Mouse (Mus musculus) liver, adult 2 months (tissue): ENCODE results near the gene Ate1. TPM values are rescaled to one million over a fixed set of nuclear protein-coding genes. Genes with fewer than 3 reads are reported as not detected.
A peak's percentile ranks its signal among the peaks of the same experiment; 100 is the strongest.

Source experiments
- DNase-seq: peaks from one replicate; pipeline ENCODE4 v3.0.0-alpha.2; 2011; ENCODE audit warnings: low read depth, low spot score; ENCODE audit errors: extremely low read depth
- H3K27ac ChIP-seq: fragments of 200-500 bp; replicated peaks from 2 replicates; pipeline ENCODE4 v1.5.1; 2012; ENCODE audit warnings: low read depth, mild to moderate bottlenecking, control low read depth, inconsistent platforms, low read length; ENCODE audit not compliant: insufficient read depth
- H3K27me3 ChIP-seq: fragments of 200-500 bp; 2 replicates; pipeline ENCODE4 v1.6.1; 2012; ENCODE audit warnings: mild to moderate bottlenecking, moderate library complexity, low read length, inconsistent platforms; ENCODE audit not compliant: control insufficient read depth, insufficient read depth
- H3K36me3 ChIP-seq: fragments of 200-500 bp; 2 replicates; pipeline ENCODE4 v1.6.1; 2012; ENCODE audit warnings: low read length, inconsistent platforms; ENCODE audit not compliant: control insufficient read depth, insufficient read depth
- H3K4me1 ChIP-seq: fragments of 200-500 bp; 2 replicates; pipeline ENCODE4 v1.6.1; 2011; ENCODE audit warnings: low read length; ENCODE audit not compliant: control insufficient read depth, insufficient read depth
- H3K4me3 ChIP-seq: fragments of 200-500 bp; 2 replicates; pipeline ENCODE4 v1.5.1; 2011; ENCODE audit warnings: low read depth, mild to moderate bottlenecking, control low read depth, low read length, moderate library complexity; ENCODE audit not compliant: insufficient read depth
- H3K79me2 ChIP-seq: fragments of 200-500 bp; 2 replicates; pipeline ENCODE4 v1.6.1; 2012; ENCODE audit warnings: inconsistent platforms, mild to moderate bottlenecking, low read length, moderate library complexity; ENCODE audit not compliant: control insufficient read depth, insufficient read depth
- H3K9ac ChIP-seq: fragments of 200-500 bp; 2 replicates; pipeline ENCODE4 v1.6.1; 2012; ENCODE audit warnings: low read depth, mild to moderate bottlenecking, control low read depth, inconsistent platforms, low read length
- CTCF ChIP-seq: fragments of 200-500 bp; IDR thresholded peaks from 2 replicates; pipeline ENCODE4 v1.5.1; 2011; ENCODE audit warnings: low read depth, low read length, control low read depth
- POLR2A ChIP-seq: fragments of 200-500 bp; IDR thresholded peaks from 2 replicates; pipeline ENCODE4 v1.6.1; 2011; ENCODE audit warnings: low read length, control low read depth; ENCODE audit not compliant: insufficient read depth; ENCODE audit errors: extremely low read depth
- WGBS: fragments of 180-500 bp; shearing (Covaris S2); methylation state at CpG from one replicate; pipeline ENCODE4 v1.1.7; 2018; 5-methylcytosine and 5-hydroxymethylcytosine counted together
- polyA plus RNA-seq: library from polyadenylated mRNA; depleted of rRNA; stranded (reverse); fragments of >200 nt; gene quantifications from 2 replicates; pipeline ENCODE4 v1.2.3, GENCODE M21; 2012
- total RNA-seq: library from RNA; depleted of rRNA; stranded (reverse); fragments of >200 nt; gene quantifications from 2 replicates; pipeline ENCODE4 v1.2.3, GENCODE M21; 2014

The Ate1 gene
- total and polyA plus RNA-seq, 2 experiments, result 4.4 to 23.7 TPM

DNA sequence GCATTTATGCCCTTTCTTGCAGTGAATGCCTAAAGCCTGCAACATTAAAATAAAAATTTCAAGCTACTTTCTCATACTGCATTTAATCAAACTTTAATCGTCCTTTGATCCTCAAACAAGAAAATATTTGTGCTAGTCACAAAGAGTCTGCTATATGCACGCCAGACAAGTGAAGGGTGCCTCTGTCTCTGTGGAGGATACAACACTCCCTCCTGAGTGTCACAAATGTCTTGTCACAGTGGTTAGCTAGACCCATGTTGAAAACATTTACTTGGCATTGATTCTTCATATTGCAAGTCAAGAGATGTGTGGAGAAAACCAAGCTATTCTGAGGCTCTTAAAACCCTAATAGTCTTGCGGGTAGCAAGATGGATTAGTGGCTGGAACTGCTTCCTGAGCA lies 133.9 kb downstream of the Ate1 start:
- no peaks in the 10 kb centered on the region for H3K79me2 ChIP-seq
- no peaks in the 10 kb centered on the region for H3K4me1 ChIP-seq
- TF ChIP-seq POLR2A (no peak), CTCF (no peak)
- no peak overlapping the region for H3K9ac ChIP-seq
- no peak for DNase-seq
- H3K4me3 ChIP-seq, result no peak overlapping the region
- no peaks in the 10 kb centered on the region for H3K27me3 ChIP-seq
- H3K27ac ChIP-seq, result no peak overlapping the region
- WGBS, result 82% methylated on average over 3 of the region's 3 CpGs
- no peaks in the 10 kb centered on the region; the same call in 1 of the 2 replicates for H3K36me3 ChIP-seq

DNA sequence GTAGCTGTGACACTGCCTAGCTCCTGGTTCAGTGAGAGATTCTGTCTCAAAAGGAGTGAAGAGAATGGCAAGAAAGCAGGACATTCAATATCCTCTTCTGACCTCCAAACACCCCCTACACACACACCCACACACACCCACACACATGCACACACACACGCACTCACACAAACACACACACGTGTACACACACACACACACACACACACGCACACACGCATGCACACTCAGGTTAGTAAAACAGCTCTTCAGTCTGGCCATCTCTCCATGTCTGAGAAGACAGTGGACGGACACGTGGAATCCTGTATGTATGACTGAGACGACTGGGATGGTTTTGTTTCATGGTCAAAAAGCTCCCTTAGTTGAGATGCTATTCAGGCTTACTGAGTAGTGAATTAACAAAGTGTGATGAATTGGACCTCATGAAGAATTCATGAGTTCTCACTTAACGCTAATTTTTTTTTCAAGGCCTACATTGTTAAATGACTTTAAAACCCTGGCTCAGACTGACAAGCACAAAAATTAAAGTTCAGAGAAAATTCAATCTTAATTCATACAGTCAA lies 134.4 kb downstream of the Ate1 start:
- 92% methylated on average over 8 of the region's 8 CpGs for WGBS
- TF ChIP-seq POLR2A (no peak), CTCF (no peak)
- DNase-seq, result no peak
- H3K9ac ChIP-seq, result no peak overlapping the region
- H3K4me3 ChIP-seq, result no peak overlapping the region
- no peaks in the 10 kb centered on the region for H3K79me2 ChIP-seq
- H3K27me3 ChIP-seq, result no peaks in the 10 kb centered on the region
- no peaks in the 10 kb centered on the region for H3K36me3 ChIP-seq
- H3K4me1 ChIP-seq, result no peaks in the 10 kb centered on the region
- no peak overlapping the region for H3K27ac ChIP-seq

DNA sequence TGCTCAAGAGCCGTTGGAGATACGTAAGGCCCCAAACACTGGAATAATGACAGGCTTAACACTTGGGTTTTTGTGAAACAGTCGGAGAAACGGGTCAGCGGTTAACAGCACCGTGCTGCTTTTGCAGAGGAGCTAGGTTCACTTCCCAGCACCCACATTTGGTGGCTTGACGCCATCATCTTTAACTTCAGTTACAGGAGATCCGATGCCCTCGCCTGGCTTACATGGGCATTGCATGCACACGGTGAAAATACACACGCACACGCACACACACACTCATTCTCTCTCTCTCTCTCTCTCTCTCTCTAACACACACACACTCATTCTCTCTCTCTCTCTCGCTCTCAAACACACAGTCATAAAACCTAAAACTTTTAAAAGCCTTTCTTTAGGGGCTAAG lies 138.0 kb downstream of the Ate1 start:
- Histone ChIP-seq H3K27ac (no peak overlapping the region), H3K4me1 (no peaks in the 10 kb centered on the region), H3K4me3 (no peak overlapping the region), H3K27me3 (no peaks in the 10 kb centered on the region), H3K36me3 (no peaks in the 10 kb centered on the region), H3K9ac (no peak overlapping the region), H3K79me2 (no peaks in the 10 kb centered on the region)
- 97% methylated on average over 13 of the region's 13 CpGs for WGBS
- no peak for DNase-seq
- TF ChIP-seq CTCF (no peak), POLR2A (no peak)

DNA sequence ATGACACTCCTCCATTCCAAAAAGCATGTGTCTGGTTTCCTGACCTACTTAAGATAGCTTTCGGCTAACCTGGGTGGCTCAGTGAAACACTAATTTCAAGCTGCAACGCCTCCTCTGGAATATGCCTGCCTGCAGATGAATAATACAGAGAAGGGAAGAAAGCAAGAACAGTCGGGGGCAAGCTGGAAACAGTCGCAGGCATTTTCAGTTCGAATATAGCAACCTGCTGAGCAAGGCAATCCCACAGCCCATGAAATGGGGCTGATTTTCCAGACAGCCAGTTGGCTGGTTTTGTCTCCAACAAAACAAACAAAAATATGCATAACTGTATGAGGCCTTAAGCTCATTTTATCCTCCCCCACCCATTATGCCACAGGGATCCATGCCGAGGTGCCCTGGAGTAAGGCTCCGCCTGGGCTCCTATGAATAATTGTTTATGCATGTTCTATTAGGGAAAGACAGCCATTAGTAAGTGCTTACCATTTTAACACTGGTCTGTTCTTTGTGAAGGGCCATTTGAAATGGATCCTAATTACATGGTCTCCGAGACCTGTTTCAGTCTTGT lies 138.7 kb downstream of the Ate1 start:
- WGBS, result 95% methylated on average over 8 of the region's 8 CpGs
- no peak overlapping the region for H3K27ac ChIP-seq
- H3K9ac ChIP-seq, result no peak overlapping the region
- TF ChIP-seq POLR2A, result no peak
- no peak for TF ChIP-seq CTCF
- no peak overlapping the region for H3K4me3 ChIP-seq
- no peaks in the 10 kb centered on the region for H3K36me3 ChIP-seq
- no peaks in the 10 kb centered on the region for H3K79me2 ChIP-seq
- no peak for DNase-seq
- no peaks in the 10 kb centered on the region for H3K27me3 ChIP-seq
- no peaks in the 10 kb centered on the region for H3K4me1 ChIP-seq

DNA sequence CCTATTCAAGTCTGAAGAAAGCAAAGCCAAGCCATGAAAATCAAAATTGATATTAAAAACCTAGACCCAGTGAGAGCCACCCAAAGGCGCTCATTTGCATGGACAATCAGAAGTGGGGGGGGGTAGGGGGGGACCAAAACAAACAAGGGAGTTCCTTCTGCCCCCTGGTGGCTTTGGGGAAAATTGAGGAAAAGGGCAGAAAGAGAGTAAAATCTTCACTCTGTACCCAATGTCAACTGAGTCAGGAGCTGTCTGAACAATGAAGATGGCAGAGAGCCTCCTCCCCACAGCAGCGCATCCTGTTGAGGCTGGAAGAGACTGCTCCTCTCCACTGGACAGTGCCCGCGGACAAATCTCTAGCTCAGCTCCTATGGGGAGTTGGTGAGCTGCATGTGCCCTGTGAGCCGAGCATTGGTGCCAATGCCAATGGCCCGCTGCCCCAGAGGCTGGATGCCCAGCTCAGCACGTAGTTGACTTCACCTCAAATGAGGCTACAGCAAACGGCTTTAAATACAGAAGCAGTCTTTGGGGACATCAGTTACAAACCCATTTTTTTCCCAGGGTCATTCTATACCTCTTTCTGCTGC lies 139.3 kb downstream of the Ate1 start:
- no peak overlapping the region for H3K4me3 ChIP-seq
- no peaks in the 10 kb centered on the region for H3K36me3 ChIP-seq
- H3K9ac ChIP-seq, result no peak overlapping the region
- no peak overlapping the region for H3K27ac ChIP-seq
- DNase-seq, result no peak
- 85% methylated on average over 8 of the region's 8 CpGs for WGBS
- no peaks in the 10 kb centered on the region for H3K79me2 ChIP-seq
- no peaks in the 10 kb centered on the region for H3K27me3 ChIP-seq
- no peaks in the 10 kb centered on the region for H3K4me1 ChIP-seq
- TF ChIP-seq POLR2A (no peak), CTCF (0 out of 2 replicates have a peak, but pooled peaks have one; percentile 6)

DNA sequence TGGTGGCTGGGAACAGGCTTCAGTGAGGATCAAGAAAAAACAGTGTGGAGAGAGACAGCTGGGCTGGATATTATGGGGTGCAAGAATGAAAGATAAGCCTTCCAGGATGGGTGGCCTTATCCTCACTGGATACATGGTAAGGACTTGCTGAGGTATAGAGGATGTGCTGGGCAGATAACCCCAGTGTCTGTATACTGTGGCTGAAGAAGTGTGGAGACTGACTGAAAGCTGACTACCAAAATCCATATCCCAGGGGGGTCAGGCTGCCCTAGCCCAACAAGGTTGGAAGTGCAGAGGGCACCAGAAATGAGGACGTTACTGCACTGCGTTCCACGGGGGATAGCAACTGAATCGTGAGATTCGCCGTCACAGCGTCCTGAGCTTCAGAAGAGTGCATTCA lies 139.8 kb downstream of the Ate1 start:
- no peaks in the 10 kb centered on the region for H3K36me3 ChIP-seq

More for the DNA sequence above, 139.8 kb downstream of the Ate1 start:
- WGBS, result 98% methylated on average over 7 of the region's 7 CpGs
- Histone ChIP-seq H3K79me2 (no peaks in the 10 kb centered on the region), H3K4me1 (no peaks in the 10 kb centered on the region), H3K9ac (no peak overlapping the region), H3K27ac (no peak overlapping the region), H3K4me3 (no peak overlapping the region), H3K27me3 (no peaks in the 10 kb centered on the region)
- DNase-seq, result no peak
- TF ChIP-seq CTCF (no peak), POLR2A (no peak)
